Mouse (Mus musculus) 3134 (cell line): ENCODE data around the gene Hdgfl3.
"Not testable (repeated sequence)": the region's sequence is repeated elsewhere in the genome, so short reads cannot be mapped to it uniquely, and the experiment has no call there.

Experiments used
- DNase-seq: peaks from one replicate; pipeline ENCODE4 v3.0.0-alpha.2; 2011; ENCODE audit warnings: low spot score; ENCODE audit not compliant: insufficient read length; ENCODE audit errors: extremely low read depth

Hdgfl3 gene

GRCm38 (mm10) chr7:81856221-81856620, 78.1 kb downstream of the Hdgfl3 start:
- DNase-seq, result no peak

GRCm38 (mm10) chr7:81855694-81856093, 78.6 kb downstream of the Hdgfl3 start, which contains the start of gene Gm10160:
Gene Gm10160 (minus strand): TSS chr7:81855794.
- DNase-seq, result no peak

- no peak for DNase-seq
Measured at GRCm38 (mm10) chr7:81854568-81855307, 79.5 kb downstream of the Hdgfl3 start.

- DNase-seq, result no peak
Measured at GRCm38 (mm10) chr7:81851706-81852105, 82.6 kb downstream of the Hdgfl3 start.

- no peak for DNase-seq
Measured at GRCm38 (mm10) chr7:81850171-81850570, 84.1 kb downstream of the Hdgfl3 start.

- no peak for DNase-seq
Measured at GRCm38 (mm10) chr7:81849633-81850032, 84.6 kb downstream of the Hdgfl3 start.

- DNase-seq, result no peak
Measured at GRCm38 (mm10) chr7:81849214-81849613, 85.1 kb downstream of the Hdgfl3 start.

- no peak for DNase-seq
Measured at GRCm38 (mm10) chr7:81847777-81848176, 86.5 kb downstream of the Hdgfl3 start.

- DNase-seq, result no peak
Measured at GRCm38 (mm10) chr7:81847010-81847409, 87.3 kb downstream of the Hdgfl3 start.

- DNase-seq, result no peak
Measured at GRCm38 (mm10) chr7:81846008-81846407, 88.3 kb downstream of the Hdgfl3 start.

- DNase-seq, result no peak
Measured at GRCm38 (mm10) chr7:81845313-81845712, 89.0 kb downstream of the Hdgfl3 start.

GRCm38 (mm10) chr7:81844801-81845200, 89.5 kb downstream of the Hdgfl3 start:
- DNase-seq, result no peak

GRCm38 (mm10) chr7:81843903-81844302, 90.4 kb downstream of the Hdgfl3 start:
- no peak for DNase-seq

GRCm38 (mm10) chr7:81842998-81843397, 91.3 kb downstream of the Hdgfl3 start:
- no peak for DNase-seq

GRCm38 (mm10) chr7:81842141-81842540, 92.1 kb downstream of the Hdgfl3 start:
- no peak for DNase-seq

- DNase-seq, result no peak
Measured at GRCm38 (mm10) chr7:81841439-81841838, 92.8 kb downstream of the Hdgfl3 start.

- DNase-seq, result no peak
Measured at GRCm38 (mm10) chr7:81840661-81841181, 93.6 kb downstream of the Hdgfl3 start.

- no peak for DNase-seq
Measured at GRCm38 (mm10) chr7:81839746-81840145, 94.5 kb downstream of the Hdgfl3 start.

GRCm38 (mm10) chr7:81837771-81838170, 96.5 kb downstream of the Hdgfl3 start:
- DNase-seq, result not testable (repeated sequence)

- no peak for DNase-seq
Measured at GRCm38 (mm10) chr7:81835430-81835829, 98.8 kb downstream of the Hdgfl3 start.

- no peak for DNase-seq
Measured at GRCm38 (mm10) chr7:81834847-81835246, 99.4 kb downstream of the Hdgfl3 start.
